Mouse (Mus musculus) left cerebral cortex, adult 11 months (tissue): Measurements from ENCODE around the gene Zfp14.
A peak's percentile ranks its signal among the peaks of the same experiment; 100 is the strongest.

Source experiments
- DNase-seq: peaks from one replicate; pipeline ENCODE4 v3.0.0; 2022; ENCODE audit warnings: low spot score

The Zfp14 gene

GRCm38 (mm10) chr7:30050882-30051548, at the start of gene Zfp14:
TSS of gene Zfp14 (minus strand) at chr7:30051380.
- DNase-seq: peak; percentile 83

- DNase-seq: peak; percentile 72
Measured at GRCm38 (mm10) chr7:30099297-30099696, 48.1 kb upstream of the Zfp14 start.

DNA sequence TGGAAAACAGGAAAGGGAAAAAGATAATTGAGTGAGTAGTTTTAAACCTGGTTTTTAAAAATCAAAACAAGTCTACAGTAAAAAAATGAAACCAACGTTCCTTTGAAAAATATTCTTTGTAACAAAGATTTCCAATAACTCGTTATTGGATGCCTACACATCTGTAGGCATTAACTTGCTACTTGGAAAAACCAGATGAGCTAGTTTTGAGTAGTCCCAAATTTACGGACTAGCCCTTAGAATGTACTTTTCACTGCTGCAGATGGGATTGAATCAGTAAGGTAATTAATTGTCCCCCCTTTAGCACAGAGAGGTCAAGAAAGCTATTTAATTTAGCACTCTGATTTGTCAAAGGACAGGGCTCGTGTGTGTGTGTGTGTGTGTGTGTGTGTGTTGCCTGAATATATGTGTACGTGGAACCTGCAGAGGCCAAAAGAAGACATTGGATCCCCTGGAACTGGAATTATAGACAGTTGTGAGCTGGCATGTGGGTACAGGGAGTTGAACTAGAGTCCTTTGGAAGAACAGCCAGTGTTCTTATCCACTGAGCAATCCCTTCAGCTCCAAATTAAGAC, 44.5 kb upstream of the Zfp14 start:
- no peak for DNase-seq

- DNase-seq: peak; percentile 89
Measured at GRCm38 (mm10) chr7:30094646-30095429, 43.7 kb upstream of the Zfp14 start, which contains the start of gene Zfp260. TSS of gene Zfp260 (plus strand) at chr7:30094777.

DNA sequence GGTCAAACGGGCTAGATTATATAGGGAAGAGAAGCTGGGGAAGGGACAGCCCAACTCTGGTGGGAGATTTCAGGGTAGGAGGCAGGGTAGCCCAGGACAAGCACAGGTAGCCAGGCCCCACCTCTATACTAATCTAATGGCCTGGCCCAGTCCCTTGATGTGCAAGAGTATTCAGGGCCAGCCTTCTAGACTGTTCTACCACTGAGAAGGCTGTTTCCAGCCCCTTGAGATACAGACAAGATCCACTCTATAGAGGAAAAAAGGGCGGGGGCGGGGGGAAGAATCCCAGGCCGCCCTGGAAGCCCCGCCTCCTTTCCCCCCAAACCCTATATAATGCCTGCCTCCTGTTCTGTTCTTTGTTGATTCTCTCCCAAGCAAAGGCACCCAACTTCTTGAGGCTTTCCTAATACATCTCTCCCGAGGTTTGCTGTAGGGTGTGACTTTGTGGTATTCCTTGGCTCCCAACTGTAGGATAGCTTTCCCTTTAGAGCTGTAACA, 42.8 kb upstream of the Zfp14 start:
- no peak for DNase-seq

GRCm38 (mm10) chr7:30092666-30093065, 41.5 kb upstream of the Zfp14 start:
- no peak for DNase-seq

DNA sequence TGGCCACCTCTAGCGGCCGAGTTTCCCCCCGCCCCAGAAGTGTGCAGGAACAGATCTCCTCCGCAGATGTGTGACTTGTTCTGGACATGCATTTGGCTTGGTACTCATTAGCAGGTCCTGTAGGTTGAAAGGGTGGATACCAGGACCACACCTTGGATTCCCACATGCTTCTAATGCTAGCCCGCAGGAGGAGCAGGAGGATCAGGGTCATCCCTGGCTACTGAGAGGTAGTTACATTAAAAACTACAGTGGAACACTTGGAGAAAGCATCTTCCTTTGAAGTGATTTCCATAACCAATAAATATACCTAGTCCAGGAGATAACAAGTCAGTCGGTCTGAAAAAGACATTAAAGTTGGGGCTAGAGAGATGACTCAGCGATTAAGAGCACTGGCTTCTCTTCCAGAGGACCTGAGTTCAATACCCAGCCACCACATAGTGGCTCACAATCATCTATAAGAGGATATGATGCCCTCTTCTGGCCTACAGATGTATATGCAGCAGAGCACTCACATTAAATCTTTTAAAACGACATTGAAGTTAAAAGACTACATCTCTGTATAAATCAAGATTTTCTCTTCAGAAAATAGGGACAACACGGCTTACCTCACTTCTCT, 39.9 kb upstream of the Zfp14 start:
- no peak for DNase-seq

DNA sequence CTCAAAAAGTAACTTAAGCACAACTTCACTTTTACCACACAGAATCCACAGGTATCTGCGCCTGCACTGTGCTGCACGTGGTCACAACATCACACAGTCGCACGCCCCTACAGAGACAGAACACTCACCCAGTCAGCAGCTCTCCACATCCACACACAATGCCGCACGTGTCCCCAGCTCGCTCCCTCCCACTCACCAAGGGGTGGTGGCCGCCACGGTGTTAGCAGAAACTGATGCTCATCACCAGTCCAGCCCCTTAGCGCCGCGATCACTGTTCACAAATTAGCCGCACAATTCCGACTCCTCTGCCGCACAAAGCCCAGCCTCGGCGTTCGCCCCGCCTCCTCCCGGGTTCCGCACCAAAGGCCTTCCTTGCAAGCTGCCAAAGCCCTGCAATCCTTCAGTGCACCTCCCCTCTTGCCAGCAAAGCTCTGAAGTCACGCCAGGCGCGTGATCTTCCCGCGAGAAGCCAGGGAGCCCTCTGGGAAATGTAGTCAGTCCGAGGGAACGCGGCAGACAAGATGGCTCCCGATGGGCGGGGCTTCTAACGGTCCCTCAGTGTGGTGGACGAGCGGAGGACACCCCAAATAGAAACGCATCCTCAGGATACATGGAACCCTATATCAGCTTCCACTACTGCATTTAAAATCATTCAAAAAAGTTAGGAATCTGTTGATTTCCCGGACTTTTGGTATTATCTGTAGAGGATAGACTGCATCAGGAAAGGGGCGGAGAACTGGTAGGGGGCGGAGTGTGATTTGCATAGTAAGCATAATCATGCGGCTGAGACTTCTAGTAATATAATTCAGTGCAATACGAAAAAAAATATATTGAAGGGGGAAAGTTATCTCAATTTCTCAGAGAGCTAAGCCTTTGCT, 39.2 kb upstream of the Zfp14 start, which contains the start of the genes Gm26920 and Zfp566:
Gm26920 (minus strand) TSS at position 319 of the 878 bp plus-strand sequence.
Zfp566 (minus strand) TSS at position 436 of the 878 bp plus-strand sequence.
- DNase-seq: peak; percentile 94

DNA sequence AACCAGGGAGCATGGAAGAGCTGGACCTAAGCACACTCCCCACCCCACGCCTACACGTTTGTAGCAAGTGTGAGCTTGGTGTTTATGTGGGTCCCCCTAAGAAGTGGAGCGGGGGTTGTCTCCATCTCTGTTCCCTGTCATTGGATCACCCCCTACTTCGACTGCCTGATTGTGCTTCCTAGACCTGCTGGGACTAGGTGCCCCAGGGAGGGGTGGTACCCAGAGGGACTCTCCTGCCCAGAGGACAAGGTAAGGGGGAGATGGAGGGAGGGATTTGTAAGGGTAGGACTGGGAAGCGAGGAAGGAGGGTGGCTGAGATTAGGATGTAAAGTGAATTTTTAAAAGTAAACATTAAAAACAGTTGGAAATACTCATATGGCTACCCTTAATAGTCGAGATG, 38.2 kb upstream of the Zfp14 start:
- DNase-seq: no peak

GRCm38 (mm10) chr7:30086524-30086923, 35.3 kb upstream of the Zfp14 start:
- no peak for DNase-seq

DNA sequence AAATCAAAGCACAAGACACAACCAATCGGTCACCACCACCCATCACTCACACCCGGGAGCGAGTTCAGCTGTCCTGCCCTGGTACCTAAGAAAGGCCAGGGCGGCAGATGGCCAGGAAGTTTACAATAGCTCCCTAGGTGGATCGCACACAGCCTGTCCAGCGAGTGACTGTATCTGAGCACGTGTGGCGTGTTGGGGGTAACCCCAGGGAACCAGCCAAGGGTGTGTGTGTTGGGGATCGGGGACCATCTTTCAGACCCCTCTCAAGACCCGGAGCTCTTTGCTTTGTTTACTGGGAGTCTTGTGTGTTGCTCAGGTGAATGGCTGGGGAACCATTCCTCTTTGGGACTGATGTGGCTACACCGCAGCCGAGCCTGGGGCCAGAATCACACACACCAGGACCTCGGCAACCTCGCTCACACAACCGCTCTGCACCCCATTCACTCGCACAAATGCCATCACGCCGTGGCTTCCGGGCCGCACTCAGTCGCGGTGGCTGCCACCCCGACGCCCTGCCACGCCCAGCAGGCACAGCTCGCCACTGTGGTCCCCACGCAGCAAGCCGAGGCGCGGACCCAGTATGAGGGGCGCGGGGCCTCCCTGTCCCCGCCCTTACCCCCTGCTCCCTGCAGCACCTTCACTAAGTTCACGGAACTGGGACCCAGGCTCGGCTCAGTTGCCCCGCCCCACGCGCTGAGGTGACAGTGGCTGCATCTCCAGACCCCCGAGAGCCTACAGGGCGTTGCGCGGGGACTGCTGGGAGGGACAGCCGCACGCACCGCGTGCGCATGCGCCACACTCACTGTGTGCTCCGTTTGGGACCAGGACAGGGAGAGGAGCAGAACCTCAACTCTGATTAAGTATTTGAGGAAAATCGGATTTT, 21.2 kb upstream of the Zfp14 start, which contains the start of gene Zfp82:
Zfp82 (minus strand) TSS at position 755 of the 883 bp plus-strand sequence.
- DNase-seq: peak; percentile 74

DNA sequence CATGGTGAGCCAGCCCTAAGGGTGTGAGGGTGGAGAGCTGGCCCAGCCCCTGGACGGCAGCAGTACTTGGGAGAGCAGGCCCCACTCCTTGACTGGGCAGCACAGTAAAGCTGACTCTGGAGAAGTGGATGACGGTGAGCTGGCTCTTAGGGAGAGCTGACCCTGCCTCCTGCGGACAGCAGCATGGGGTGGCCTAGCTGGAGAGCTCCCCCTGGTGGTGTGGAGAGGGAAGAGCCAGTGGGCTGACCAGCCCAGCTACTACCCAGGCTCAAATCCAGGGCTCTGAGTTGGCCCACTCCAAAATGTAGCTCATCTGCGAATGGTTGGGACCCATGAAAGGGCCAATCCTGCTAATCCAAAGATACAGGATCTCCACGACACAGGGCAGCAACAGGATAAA, 13.4 kb upstream of the Zfp14 start:
- DNase-seq: no peak

GRCm38 (mm10) chr7:30062478-30062877, 11.3 kb upstream of the Zfp14 start:
- DNase-seq: no peak

GRCm38 (mm10) chr7:30060341-30060740, 9.2 kb upstream of the Zfp14 start:
- DNase-seq: no peak

GRCm38 (mm10) chr7:30053591-30053990, 2.4 kb upstream of the Zfp14 start:
- no peak for DNase-seq

DNA sequence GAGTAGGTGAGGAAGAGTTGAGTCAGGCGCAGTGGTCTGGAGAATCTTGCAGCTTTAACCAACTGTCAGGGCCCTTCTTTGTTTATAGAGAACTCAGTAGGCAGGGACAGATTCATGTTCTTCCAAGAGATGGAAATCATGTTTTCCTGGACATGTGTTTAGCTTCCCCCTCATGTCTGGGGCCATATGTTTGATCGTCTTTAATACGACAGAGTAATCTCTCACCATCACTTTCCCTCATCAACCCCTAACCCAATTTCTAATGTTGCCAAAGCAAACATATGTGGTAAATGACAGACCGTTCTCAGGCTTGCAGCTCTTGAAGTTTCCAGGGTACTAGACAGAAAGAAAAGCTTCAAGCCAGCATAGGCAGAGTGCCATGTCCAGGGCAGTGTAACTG, 3.1 kb downstream of the Zfp14 start:
- DNase-seq: no peak

DNA sequence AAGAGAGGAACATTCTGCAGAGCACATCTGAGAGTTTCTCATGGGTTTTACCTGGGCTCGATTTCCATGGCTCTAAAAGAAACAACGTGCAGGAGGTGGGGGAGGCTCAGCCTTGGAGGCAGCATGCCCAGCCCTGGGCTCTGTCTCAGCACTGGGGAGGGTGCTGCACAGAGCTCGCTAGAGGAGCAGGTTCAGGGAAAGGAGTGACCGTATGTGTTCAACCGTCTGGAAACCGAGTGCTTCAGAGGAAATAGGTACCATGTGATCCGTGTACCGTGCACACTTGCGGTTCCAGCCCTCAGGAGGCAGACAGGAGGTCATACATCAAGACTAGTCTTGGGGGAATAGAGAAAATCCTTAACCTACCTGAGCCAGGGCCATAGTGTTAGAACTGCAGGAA, 6.8 kb downstream of the Zfp14 start:
- no peak for DNase-seq

- no peak for DNase-seq
Measured at GRCm38 (mm10) chr7:30034331-30034730, 16.8 kb downstream of the Zfp14 start.

- DNase-seq: no peak
Measured at GRCm38 (mm10) chr7:30031379-30031778, 19.8 kb downstream of the Zfp14 start.

DNA sequence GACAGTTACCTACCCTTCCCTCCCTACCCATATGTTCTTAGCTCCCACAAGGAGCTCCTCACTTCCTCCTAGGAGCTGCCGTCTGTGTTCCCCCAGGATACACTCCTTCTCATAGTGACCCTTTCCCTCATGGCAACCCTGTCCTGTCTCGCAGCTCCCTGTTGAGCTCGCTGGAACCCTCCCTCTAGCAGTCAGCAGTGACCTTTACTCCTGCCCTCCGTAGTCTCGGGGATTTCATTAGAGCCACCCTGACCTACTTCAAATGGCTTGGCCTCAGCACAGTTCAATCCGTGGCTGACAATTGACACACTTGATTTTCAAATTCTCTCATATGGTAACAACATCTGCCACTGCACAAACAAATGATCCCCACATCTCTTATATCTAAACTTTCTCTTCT, 20.5 kb downstream of the Zfp14 start:
- DNase-seq: no peak
